ENCODE assay signal across 22 mouse cellular contexts in genomic region chr5:124961433-124961832, GRCm38 (mm10). TPM values are rescaled to one million over a fixed set of nuclear protein-coding genes. Genes with fewer than 3 reads are reported as not detected.
DNase-seq lines count a peak whose midpoint lies in the region; ATAC-seq and TF ChIP-seq lines count a peak whose summit lies in the region.
"Had no signal": no experiment of that assay in that cellular context is flagged by ENCODE, and none has a peak within 500 bp of the region (broad histone marks: within the 10 kb centered on the region; RNA-seq: fewer than 3 reads in every experiment).

No protein-coding gene starts in this region.

- no peak for DNase-seq in embryonic facial prominence, embryonic 10.5 days (ENCODE audit: low spot score)
- DNase-seq in CD4-positive helper T cell, adult 2 months (ENCODE audit: low read depth, low spot score) = peak; percentile 56
- peak; percentile 10 for DNase-seq in splenic B cell, adult 2 months (ENCODE audit: low read depth, low spot score)
- no peak for DNase-seq in urinary bladder, postnatal 10 days (ENCODE audit: low spot score)
- DNase-seq in right cerebral cortex, postnatal 25 days = no peak
- DNase-seq: adrenal gland, adult 2 months; adrenal gland, postnatal 25 days; cerebellum, adult 2 months; cerebellum, postnatal 10 days; gastrocnemius, postnatal 14 days; heart, postnatal 10 days; heart, postnatal 4 days had no signal

- H3K4me2 ChIP-seq in embryonic facial prominence, embryonic 12.5 days (replicated peaks) = no peak overlapping the region
- H3K4me2 ChIP-seq: forebrain, embryonic 12.5 days; hindbrain, embryonic 12.5 days had no signal

- H3K4me3 ChIP-seq in embryonic facial prominence, embryonic 12.5 days = no peak overlapping the region
- H3K4me3 ChIP-seq in embryonic facial prominence, embryonic 10.5 days = no peak overlapping the region
- no peak overlapping the region for H3K4me3 ChIP-seq in embryonic fibroblast, embryonic 13.5 days (ENCODE audit: insufficient read depth, low read length)
- H3K4me3 ChIP-seq: forebrain, embryonic 12.5 days; hindbrain, embryonic 12.5 days; intestine, embryonic 15.5 days had no signal

- no peak for TF ChIP-seq CTCF in embryonic fibroblast, embryonic 13.5 days (IDR thresholded peaks at IDR 0.05; ENCODE audit: borderline replicate concordance, insufficient read depth, low read length)

- no peak for TF ChIP-seq POLR2A in embryonic fibroblast, embryonic 13.5 days (IDR thresholded peaks at IDR 0.05; ENCODE audit: low read depth, low read length)

- no peaks in the 10 kb centered on the region for H3K36me3 ChIP-seq in embryonic facial prominence, embryonic 12.5 days
- H3K36me3 ChIP-seq in embryonic facial prominence, embryonic 10.5 days (replicated peaks) = no peaks in the 10 kb centered on the region
- H3K36me3 ChIP-seq in splenic B cell, adult 2 months (ENCODE audit: control insufficient read depth, insufficient read depth, low read length, poor library complexity, severe bottlenecking) = no peaks in the 10 kb centered on the region
- H3K36me3 ChIP-seq: forebrain, embryonic 12.5 days; heart, embryonic 10.5 days; hindbrain, embryonic 12.5 days; intestine, embryonic 15.5 days had no signal

- H3K9ac ChIP-seq in embryonic facial prominence, embryonic 12.5 days = no peak overlapping the region
- H3K9ac ChIP-seq: forebrain, embryonic 12.5 days; hindbrain, embryonic 12.5 days; intestine, embryonic 15.5 days had no signal

- peaks cover 4% of the 10 kb centered on the region; the same call in 1 of the 2 replicates for H3K9me3 ChIP-seq in embryonic facial prominence, embryonic 12.5 days
- peaks cover 8% of the 10 kb centered on the region; the same call in 1 of the 2 replicates for H3K9me3 ChIP-seq in embryonic facial prominence, embryonic 10.5 days
- H3K9me3 ChIP-seq: heart, embryonic 10.5 days; intestine, embryonic 15.5 days had no signal

- WGBS in embryonic facial prominence, embryonic 12.5 days = 77% methylated on average over 8 of the region's 8 CpGs
- WGBS in embryonic facial prominence, embryonic 10.5 days = 90% methylated on average over 8 of the region's 8 CpGs

- peaks cover 43% of the 10 kb centered on the region for H3K4me1 ChIP-seq in embryonic facial prominence, embryonic 12.5 days
- peaks cover 44% of the 10 kb centered on the region for H3K4me1 ChIP-seq in embryonic facial prominence, embryonic 10.5 days
- H3K4me1 ChIP-seq in embryonic fibroblast, embryonic 13.5 days (ENCODE audit: control insufficient read depth, insufficient read depth, low read length) = peaks cover 15% of the 10 kb centered on the region

- ATAC-seq in embryonic facial prominence, embryonic 12.5 days (ENCODE audit: insufficient number of reproducible peaks, insufficient read depth, low FRiP score, low TSS enrichment) = no peak
- no peak for ATAC-seq in monocyte, adult 5-6 weeks (replicated peaks; ENCODE audit: insufficient number of reproducible peaks, low FRiP score, low TSS enrichment, poor library complexity, severe bottlenecking)
- ATAC-seq: forebrain, embryonic 16.5 days; hindbrain, embryonic 16.5 days had no signal

- H3K27me3 ChIP-seq in embryonic facial prominence, embryonic 12.5 days = no peaks in the 10 kb centered on the region
- H3K27me3 ChIP-seq in embryonic facial prominence, embryonic 10.5 days (replicated peaks; ENCODE audit: low read depth, poor library complexity, severe bottlenecking) = no peaks in the 10 kb centered on the region
- H3K27me3 ChIP-seq in splenic B cell, adult 2 months (ENCODE audit: control insufficient read depth, insufficient read depth, low read length, poor library complexity, severe bottlenecking) = no peaks in the 10 kb centered on the region
- H3K27me3 ChIP-seq: forebrain, embryonic 12.5 days; hindbrain, embryonic 12.5 days; intestine, embryonic 15.5 days had no signal

- H3K27ac ChIP-seq in embryonic facial prominence, embryonic 12.5 days = 0 out of 2 replicates have a peak overlapping the region, but pooled peaks have one; percentile 72
- H3K27ac ChIP-seq in embryonic facial prominence, embryonic 10.5 days (replicated peaks) = no peak overlapping the region
- H3K27ac ChIP-seq in embryonic fibroblast, embryonic 13.5 days (ENCODE audit: insufficient read depth, low read length) = peak overlapping the region; percentile 3

RNA-seq across cellular contexts. Expression of gene Rflna, which starts 41.6 kb away (rescaled TPM):
- polyA plus RNA-seq in embryonic facial prominence, embryonic 12.5 days (2016; fragmentation: Nextera tagmentation; extraction: Ambion mirVana) = 27.7 and 28.6 TPM in 2 replicates
- polyA plus RNA-seq in embryonic facial prominence, embryonic 10.5 days (2016; fragmentation: Nextera tagmentation; extraction: Ambion mirVana) = 5.1 and 6.9 TPM in 2 replicates
- polyA plus RNA-seq in embryonic fibroblast, embryonic 13.5 days (2011; ENCODE audit: insufficient read length, low read depth, missing spikeins) = 1.2 and 7.7 TPM in 2 replicates
- total RNA-seq in monocyte, adult 5-6 weeks (2017) = not detected in 3 replicates
- total RNA-seq: gastrocnemius, adult 18-20 months had no signal

Comparison
In these comparisons a context has a peak if more than half of its experiments do, and no peak if none do; other contexts are left out.
1. DNase-seq: peak in CD4-positive helper T cell, adult 2 months (single experiment) and splenic B cell, adult 2 months (single experiment); none in embryonic facial prominence, embryonic 10.5 days (single experiment), urinary bladder, postnatal 10 days (single experiment) and right cerebral cortex, postnatal 25 days (single experiment).